Comparison of ENCODE assay signal across 9 mouse cellular contexts in the genomic region with DNA sequence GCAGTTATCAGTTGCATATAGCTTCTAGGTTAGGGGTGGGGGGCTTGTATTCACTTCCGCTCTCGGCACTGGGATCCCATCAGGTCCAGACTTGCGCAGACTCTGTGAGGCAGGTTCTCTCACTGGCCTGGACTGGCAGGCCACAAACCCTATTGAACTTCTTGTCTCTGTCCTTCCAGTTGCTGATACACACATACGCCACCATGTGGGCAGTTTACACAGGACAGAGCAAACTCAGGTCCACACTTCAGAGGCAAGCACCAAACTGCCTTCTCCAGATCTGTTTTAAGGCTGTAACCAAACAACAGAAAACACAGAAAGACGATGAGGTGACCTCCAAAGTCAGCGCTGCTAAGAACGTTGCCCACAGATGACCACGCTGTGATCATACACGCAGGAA.
DNase-seq lines count a peak whose midpoint lies in the region; ATAC-seq and TF ChIP-seq lines count a peak whose summit lies in the region.
"Had no signal": no experiment of that assay in that cellular context is flagged by ENCODE, and none has a peak within 500 bp of the region (broad histone marks: within the 10 kb centered on the region; RNA-seq: fewer than 3 reads in every experiment).

No protein-coding gene starts in this region.

- H3K4me1 ChIP-seq in small intestine, adult 2 months (ENCODE audit: control insufficient read depth, insufficient read depth, insufficient read length, low read length) = peaks cover 8% of the 10 kb centered on the region; the same call in 1 of the 2 replicates

- intact Hi-C loops in heart, postnatal 14 days (cut with DNase I) = loop anchor here (5.0 kb wide), 1 partner anchor 85 kb away; no protein-coding TSS in a partner anchor

- no peak overlapping the region for H3K4me3 ChIP-seq in small intestine, adult 2 months (ENCODE audit: low read depth, low read length)
- H3K4me3 ChIP-seq: heart, embryonic 13.5 days had no signal

- no peak for TF ChIP-seq POLR2A in small intestine, adult 2 months (IDR thresholded peaks at IDR 0.05; ENCODE audit: low read depth, low read length)

- no peak overlapping the region for H3K27ac ChIP-seq in small intestine, adult 2 months (ENCODE audit: insufficient read depth, low read depth, low read length)
- H3K27ac ChIP-seq: heart, embryonic 13.5 days had no signal

- 83% methylated on average over 9 of the region's 9 CpGs for WGBS in small intestine, adult 2 months

- ATAC-seq in erythroid progenitor cell, adult 5-6 weeks (replicated peaks; ENCODE audit: low FRiP score, poor library complexity, severe bottlenecking) = no peak

- no peaks in the 10 kb centered on the region for H3K36me3 ChIP-seq in small intestine, adult 2 months (ENCODE audit: control insufficient read depth, insufficient read depth, low read length)
- H3K36me3 ChIP-seq: heart, embryonic 13.5 days had no signal

- peak; percentile 18 to 20 for DNase-seq in heart, postnatal 14 days
- DNase-seq in heart, adult 8-10 months (ENCODE audit: low spot score) = no peak
- DNase-seq in 3134 (ENCODE audit: extremely low read depth, insufficient read length, low spot score) (peak; percentile 14), R1 (ENCODE audit: low read depth, low spot score) (peak; percentile 77)
- DNase-seq in heart, postnatal 4 days = peak; percentile 21
- no peak for DNase-seq in c-Kit-positive CD71-positive TER-119-positive erythroid progenitor cells, embryonic 14.5 days (ENCODE audit: low spot score)

- TF ChIP-seq CTCF in small intestine, adult 2 months (IDR thresholded peaks at IDR 0.05; ENCODE audit: extremely low read depth, insufficient read length, insufficient replicate concordance, low read depth, low read length) = peak; percentile 33; the same call in 1 of the 2 replicates

- no peaks in the 10 kb centered on the region for H3K27me3 ChIP-seq in small intestine, adult 2 months (ENCODE audit: control insufficient read depth, insufficient read depth, low read length)
- H3K27me3 ChIP-seq: heart, embryonic 13.5 days had no signal

Comparison
In these comparisons a context has a peak if more than half of its experiments do, and no peak if none do; other contexts are left out.
1. DNase-seq: peak in heart, postnatal 14 days (2 of 2), 3134 (single experiment), R1 (single experiment) and heart, postnatal 4 days (single experiment); none in heart, adult 8-10 months (single experiment) and c-Kit-positive CD71-positive TER-119-positive erythroid progenitor cells, embryonic 14.5 days (single experiment).